Mouse (Mus musculus) megakaryocyte, embryonic 14.5 days (primary cell): ENCODE measurements around the gene Trp53rkb. TPM values are rescaled to one million over a fixed set of nuclear protein-coding genes. Genes with fewer than 3 reads are reported as not detected.

Experiments
- H3K27me3 ChIP-seq: replicated peaks from 2 replicates; pipeline ENCODE3; 2012; ENCODE audit warnings: inconsistent platforms
- H3K36me3 ChIP-seq: replicated peaks from 2 replicates; pipeline ENCODE3; 2012; ENCODE audit warnings: low read length, inconsistent platforms, mixed read lengths
- H3K4me1 ChIP-seq: 2 replicates; pipeline ENCODE4 v1.6.1; 2012; ENCODE audit warnings: inconsistent platforms
- H3K4me3 ChIP-seq: replicated peaks from 2 replicates; pipeline ENCODE3; 2012; ENCODE audit warnings: moderate library complexity, mild to moderate bottlenecking, inconsistent platforms
- H3K9me3 ChIP-seq: 2 replicates; pipeline ENCODE4 v1.6.1; 2012; ENCODE audit warnings: inconsistent platforms
- FLI1 ChIP-seq: IDR thresholded peaks from 2 replicates; pipeline ENCODE4 v1.6.1; 2012; ENCODE audit warnings: low read length, inconsistent platforms, mixed read lengths
- GATA1 ChIP-seq: IDR thresholded peaks from 3 replicates; pipeline ENCODE4 v1.6.1; 2012; ENCODE audit warnings: mixed read lengths, low read length, inconsistent platforms, borderline replicate concordance
- polyA plus RNA-seq: library from polyadenylated mRNA; stranded (reverse); fragments of >175 nt; gene quantifications from 2 replicates; pipeline ENCODE4 v1.2.3, GENCODE M21; 2012; ENCODE audit warnings: low replicate concordance; ENCODE audit not compliant: insufficient read depth

Gene Trp53rkb
- polyA plus RNA-seq, 1 experiment, result 1.8 TPM

DNA sequence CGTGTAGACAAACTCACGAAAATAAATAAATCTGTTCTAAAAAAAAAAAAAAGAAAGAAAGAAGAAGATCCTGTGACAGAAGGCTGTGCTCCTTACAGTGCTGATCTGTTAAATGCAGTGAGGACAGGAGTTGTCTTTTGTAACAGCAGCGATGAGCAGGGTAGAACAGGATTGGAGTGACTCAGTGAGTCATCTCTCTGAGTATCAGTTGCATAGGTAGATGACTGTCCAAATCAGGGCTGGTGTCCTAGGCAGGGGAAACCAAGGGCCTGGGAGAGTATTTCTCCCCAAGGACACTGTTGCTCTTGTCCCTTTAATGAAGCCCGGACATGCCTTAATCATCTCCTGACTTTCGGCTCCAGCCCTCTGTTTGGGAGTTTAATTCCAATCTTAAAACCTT, 17.2 kb downstream of the Trp53rkb start:
- Histone ChIP-seq H3K9me3 (no peaks in the 10 kb centered on the region), H3K27me3 (no peaks in the 10 kb centered on the region), H3K4me3 (no peak overlapping the region), H3K36me3 (peaks cover 4% of the 10 kb centered on the region), H3K4me1 (peaks cover 38% of the 10 kb centered on the region)
- TF ChIP-seq GATA1 (no peak), FLI1 (no peak)

GRCm38 (mm10) chr2:166810821-166811220, 18.5 kb downstream of the Trp53rkb start:
- peaks cover 36% of the 10 kb centered on the region for H3K4me1 ChIP-seq
- no peaks in the 10 kb centered on the region for H3K9me3 ChIP-seq
- H3K4me3 ChIP-seq, result no peak overlapping the region
- H3K27me3 ChIP-seq, result no peaks in the 10 kb centered on the region
- TF ChIP-seq GATA1 (no peak), FLI1 (no peak)
- peaks cover 4% of the 10 kb centered on the region for H3K36me3 ChIP-seq

DNA sequence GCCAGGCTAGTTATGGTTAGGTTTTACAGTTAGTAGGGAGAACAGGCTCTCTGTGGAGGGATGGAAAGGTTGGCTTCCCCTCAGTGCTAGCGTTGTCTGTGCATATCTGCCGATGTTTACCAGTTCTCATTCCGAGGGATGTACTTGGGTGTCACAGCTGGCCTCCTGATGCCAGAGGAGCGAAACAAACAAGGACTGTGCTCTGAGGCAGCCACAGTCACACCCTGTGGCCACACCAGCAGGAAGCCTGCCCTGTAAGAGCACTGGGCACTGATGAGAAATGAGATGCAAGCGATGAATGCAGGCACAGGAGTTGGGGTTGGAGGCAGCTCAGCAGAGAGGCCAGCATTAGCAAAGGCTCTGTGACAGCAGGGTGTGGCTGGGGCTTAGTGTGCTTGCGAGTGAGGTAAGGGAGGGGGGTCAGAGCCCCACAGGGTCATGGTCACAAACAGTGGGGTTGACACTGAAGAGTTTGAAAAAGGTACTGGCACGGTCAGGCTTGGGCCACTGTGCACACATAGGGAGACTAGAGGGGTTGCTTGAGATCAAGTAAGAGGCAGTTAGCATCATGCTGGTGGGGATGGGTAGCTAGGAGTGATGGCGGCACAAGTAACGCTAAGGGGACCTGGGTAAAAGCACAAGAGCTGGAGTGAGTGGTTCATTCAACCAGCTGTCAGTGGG, 26.3 kb downstream of the Trp53rkb start:
- Histone ChIP-seq H3K9me3 (no peaks in the 10 kb centered on the region), H3K4me1 (peaks cover 56% of the 10 kb centered on the region), H3K27me3 (no peaks in the 10 kb centered on the region), H3K4me3 (peak overlapping the region; percentile 70), H3K36me3 (peaks cover 3% of the 10 kb centered on the region)
- TF ChIP-seq GATA1, result no peak
- no peak for TF ChIP-seq FLI1

GRCm38 (mm10) chr2:166819849-166820248, 27.5 kb downstream of the Trp53rkb start:
- H3K36me3 ChIP-seq, result peaks cover 5% of the 10 kb centered on the region
- peak overlapping the region; percentile 38 for H3K4me3 ChIP-seq
- no peaks in the 10 kb centered on the region for H3K9me3 ChIP-seq
- H3K27me3 ChIP-seq, result no peaks in the 10 kb centered on the region
- H3K4me1 ChIP-seq, result peaks cover 64% of the 10 kb centered on the region
- TF ChIP-seq FLI1 (no peak), GATA1 (no peak)

DNA sequence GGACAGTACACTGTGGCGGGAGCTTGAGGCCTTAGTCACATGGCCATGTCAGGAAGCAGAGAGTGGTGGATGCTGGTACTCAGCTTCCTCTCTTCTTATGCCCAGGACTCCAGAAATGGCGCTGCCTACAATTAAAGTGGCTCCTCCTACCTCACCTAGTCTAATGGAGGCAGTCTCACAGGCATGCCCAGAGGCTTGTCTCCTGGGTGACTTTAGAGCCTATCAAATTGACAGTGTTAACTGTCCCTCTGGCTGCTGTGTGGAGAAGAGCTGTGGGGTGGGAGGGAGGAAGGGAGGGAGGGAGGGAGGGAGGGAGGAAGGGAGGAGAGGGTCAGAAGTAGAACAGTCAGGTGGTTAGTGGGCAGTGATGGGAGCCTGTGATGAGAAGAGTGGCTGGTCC, 28.5 kb downstream of the Trp53rkb start:
- Histone ChIP-seq H3K9me3 (no peaks in the 10 kb centered on the region), H3K36me3 (peaks cover 5% of the 10 kb centered on the region), H3K4me1 (peaks cover 74% of the 10 kb centered on the region), H3K4me3 (peak overlapping the region; percentile 66), H3K27me3 (no peaks in the 10 kb centered on the region)
- TF ChIP-seq FLI1 (no peak), GATA1 (no peak)

GRCm38 (mm10) chr2:166821406-166821805, 29.1 kb downstream of the Trp53rkb start:
- H3K4me1 ChIP-seq, result peaks cover 79% of the 10 kb centered on the region
- peaks cover 9% of the 10 kb centered on the region for H3K36me3 ChIP-seq

DNA sequence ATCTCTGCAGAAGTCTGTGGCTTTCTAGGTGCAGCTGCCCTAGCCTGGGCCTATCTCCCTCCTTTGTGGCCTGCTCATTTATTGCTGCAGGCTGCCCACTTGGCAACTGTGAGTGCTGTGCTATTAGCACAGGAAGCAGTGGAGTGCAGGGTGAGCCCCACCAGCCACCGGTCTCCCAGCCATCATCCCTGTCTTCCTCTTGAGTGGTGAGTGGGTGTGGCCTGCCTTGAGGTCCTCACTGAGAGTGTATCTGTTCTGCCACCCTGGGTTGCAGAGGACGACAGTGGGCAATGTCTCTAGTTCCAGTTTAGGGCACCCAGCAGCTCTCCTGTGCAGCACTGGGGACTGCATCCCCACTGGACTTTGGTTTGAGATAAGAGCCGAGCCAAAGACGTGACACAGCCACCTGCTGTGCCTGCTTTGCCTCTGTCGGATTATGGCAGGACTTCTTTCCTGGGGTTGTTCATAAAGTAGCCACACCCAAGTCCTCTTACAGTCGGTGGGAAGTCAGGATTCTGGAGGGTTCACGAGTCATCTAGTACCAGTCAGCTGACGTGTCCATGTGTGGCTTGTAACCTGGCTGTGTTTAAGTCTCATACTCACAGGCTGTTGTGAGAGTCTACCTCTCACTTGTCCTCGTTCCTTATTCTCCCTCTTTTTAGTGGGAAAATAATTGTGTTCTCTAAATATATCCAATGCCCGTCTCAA, 29.9 kb downstream of the Trp53rkb start:
- no peak for TF ChIP-seq GATA1
- TF ChIP-seq FLI1, result no peak
- no peaks in the 10 kb centered on the region for H3K27me3 ChIP-seq
- peaks cover 17% of the 10 kb centered on the region for H3K36me3 ChIP-seq
- H3K9me3 ChIP-seq, result no peaks in the 10 kb centered on the region
- peaks cover 87% of the 10 kb centered on the region for H3K4me1 ChIP-seq
- H3K4me3 ChIP-seq, result peak overlapping the region; percentile 48

More at GRCm38 (mm10) chr2:166821406-166821805, 29.1 kb downstream of the Trp53rkb start:
- Histone ChIP-seq H3K27me3 (no peaks in the 10 kb centered on the region), H3K9me3 (no peaks in the 10 kb centered on the region), H3K4me3 (peak overlapping the region; percentile 64)
- TF ChIP-seq FLI1 (no peak), GATA1 (no peak)

DNA sequence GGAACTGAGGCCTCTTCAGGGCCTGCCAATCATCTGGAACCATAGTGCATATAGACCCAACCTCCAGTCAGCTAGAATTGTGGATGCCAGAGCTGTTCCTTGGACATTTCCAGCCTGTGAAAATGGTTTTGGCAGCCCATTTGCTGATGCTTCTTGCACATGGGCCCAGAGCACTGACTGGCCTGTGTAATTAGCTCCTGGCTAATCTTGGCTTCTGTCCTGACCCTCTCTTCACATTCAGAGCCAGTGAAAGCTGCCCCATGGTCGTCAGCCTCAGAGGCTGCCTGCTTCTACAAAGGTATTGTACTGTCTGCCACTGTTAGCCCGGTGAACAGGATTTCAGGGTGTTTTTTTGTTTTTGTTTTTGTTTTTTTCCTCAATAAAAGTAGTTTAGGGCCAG, 30.6 kb downstream of the Trp53rkb start:
- no peak overlapping the region for H3K4me3 ChIP-seq
- peaks cover 22% of the 10 kb centered on the region for H3K36me3 ChIP-seq
- TF ChIP-seq GATA1 (no peak), FLI1 (no peak)
- no peaks in the 10 kb centered on the region for H3K27me3 ChIP-seq
- peaks cover 86% of the 10 kb centered on the region for H3K4me1 ChIP-seq
- H3K9me3 ChIP-seq, result no peaks in the 10 kb centered on the region

DNA sequence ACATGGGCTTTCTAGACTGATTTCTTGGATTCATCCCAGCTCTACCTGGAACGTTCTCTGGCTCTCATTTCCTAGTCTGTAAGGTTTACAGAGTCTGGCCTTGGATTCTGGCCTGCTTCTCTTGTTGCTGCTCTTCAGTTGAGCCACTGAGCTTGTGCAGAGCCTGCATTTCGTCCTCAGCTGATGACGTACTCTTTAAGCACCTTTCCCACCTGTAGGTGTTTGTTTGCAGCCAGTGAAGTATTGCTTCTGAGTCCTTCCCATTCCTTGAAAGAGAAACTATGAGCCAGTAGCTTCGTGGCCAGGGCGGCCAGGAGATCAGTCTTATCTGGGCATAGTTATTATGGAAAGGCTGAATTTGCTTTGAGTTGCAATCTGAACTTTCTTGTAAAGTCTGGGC, 32.1 kb downstream of the Trp53rkb start:
- Histone ChIP-seq H3K4me1 (peaks cover 71% of the 10 kb centered on the region), H3K9me3 (no peaks in the 10 kb centered on the region), H3K4me3 (no peak overlapping the region), H3K27me3 (no peaks in the 10 kb centered on the region), H3K36me3 (peaks cover 35% of the 10 kb centered on the region)
- no peak for TF ChIP-seq GATA1
- no peak for TF ChIP-seq FLI1

- H3K9me3 ChIP-seq, result no peaks in the 10 kb centered on the region
- TF ChIP-seq GATA1 (no peak), FLI1 (no peak)
- H3K4me1 ChIP-seq, result peaks cover 65% of the 10 kb centered on the region
- H3K36me3 ChIP-seq, result peaks cover 41% of the 10 kb centered on the region
- H3K4me3 ChIP-seq, result no peak overlapping the region
- H3K27me3 ChIP-seq, result no peaks in the 10 kb centered on the region
Measured at GRCm38 (mm10) chr2:166824998-166825397, 32.7 kb downstream of the Trp53rkb start.
